Mouse (Mus musculus) urinary bladder, adult 18-20 months (tissue): ENCODE results near the gene 1500009L16Rik.

ENCODE experiments used
- DNase-seq, 2 experiments: peaks; one replicate each; pipeline ENCODE4 v3.0.0; 2022; ENCODE audit warnings: low spot score in 2 of 2, mixed read lengths in 2 of 2

1500009L16Rik gene

GRCm38 (mm10) chr10:83758732-83759131, 36.1 kb downstream of the 1500009L16Rik start:
- DNase-seq, result no peak

GRCm38 (mm10) chr10:83760535-83760934, 37.9 kb downstream of the 1500009L16Rik start:
- DNase-seq, result no peak

- no peak for DNase-seq
Measured at GRCm38 (mm10) chr10:83763891-83764290, 41.2 kb downstream of the 1500009L16Rik start.

GRCm38 (mm10) chr10:83766882-83767281, 44.2 kb downstream of the 1500009L16Rik start:
- DNase-seq, result no peak

GRCm38 (mm10) chr10:83776272-83776878, 53.7 kb downstream of the 1500009L16Rik start:
- peak; percentile 12 to 29 for DNase-seq

GRCm38 (mm10) chr10:83777253-83777652, 54.6 kb downstream of the 1500009L16Rik start:
- no peak for DNase-seq

- DNase-seq, result no peak
Measured at GRCm38 (mm10) chr10:83781854-83782253, 59.2 kb downstream of the 1500009L16Rik start.

GRCm38 (mm10) chr10:83782371-83783120, 59.9 kb downstream of the 1500009L16Rik start:
- DNase-seq, result no peak

GRCm38 (mm10) chr10:83785003-83785402, 62.3 kb downstream of the 1500009L16Rik start:
- DNase-seq, result no peak

- no peak for DNase-seq
Measured at GRCm38 (mm10) chr10:83785627-83786392, 63.1 kb downstream of the 1500009L16Rik start.

- no peak for DNase-seq
Measured at GRCm38 (mm10) chr10:83795088-83795487, 72.4 kb downstream of the 1500009L16Rik start.

GRCm38 (mm10) chr10:83795500-83795899, 72.8 kb downstream of the 1500009L16Rik start:
- no peak for DNase-seq

- DNase-seq, result no peak
Measured at GRCm38 (mm10) chr10:83804021-83804420, 81.4 kb downstream of the 1500009L16Rik start.

- no peak for DNase-seq
Measured at GRCm38 (mm10) chr10:83805201-83805718, 82.6 kb downstream of the 1500009L16Rik start.

GRCm38 (mm10) chr10:83807251-83807650, 84.6 kb downstream of the 1500009L16Rik start:
- no peak for DNase-seq
